Mouse (Mus musculus) olfactory bulb, adult 2 months (tissue): ENCODE results near the gene Gm14393. TPM values are rescaled to one million over a fixed set of nuclear protein-coding genes. Genes with fewer than 3 reads are reported as not detected.
"Not testable (repeated sequence)": the region's sequence is repeated elsewhere in the genome, so short reads cannot be mapped to it uniquely, and the experiment has no call there.

Experiments used
- H3K27ac ChIP-seq: fragments of 200-500 bp; 2 replicates; pipeline ENCODE4 v1.5.1; 2012; ENCODE audit warnings: low read depth, low read length; ENCODE audit not compliant: insufficient read depth
- H3K4me1 ChIP-seq: fragments of 200-500 bp; 2 replicates; pipeline ENCODE4 v1.6.1; 2012; ENCODE audit warnings: low read length; ENCODE audit not compliant: control insufficient read depth, insufficient read depth
- H3K4me3 ChIP-seq: fragments of 200-500 bp; 2 replicates; pipeline ENCODE4 v1.5.1; 2012; ENCODE audit warnings: mild to moderate bottlenecking, low read depth, low read length, moderate library complexity; ENCODE audit not compliant: insufficient read depth
- WGBS: fragments of 180-500 bp; shearing (Covaris S2); methylation state at CpG from one replicate; pipeline ENCODE4 v1.1.7; 2018; 5-methylcytosine and 5-hydroxymethylcytosine counted together
- polyA plus RNA-seq: library from polyadenylated mRNA; stranded (reverse); fragments of >200 nt; gene quantifications from 2 replicates; pipeline ENCODE4 v1.2.4, GENCODE M21; 2012; ENCODE audit warnings: low replicate concordance; ENCODE audit not compliant: missing spikeins, insufficient read depth, insufficient read length

The Gm14393 gene
- polyA plus RNA-seq = not detected in 2 replicates

- H3K4me3 ChIP-seq, H3K27ac ChIP-seq, H3K4me1 ChIP-seq: not testable (repeated sequence)
- 60% methylated on average over 1 of the region's 1 CpGs for WGBS
Observed at GRCm38 (mm10) chr2:175067681-175068261, at the start of gene Gm14393. Gene Gm14393 (minus strand): TSS chr2:175067781.

GRCm38 (mm10) chr2:175044268-175044667 is 23.3 kb downstream of the Gm14393 start:
- H3K4me3 ChIP-seq, H3K27ac ChIP-seq, H3K4me1 ChIP-seq: not testable (repeated sequence)
- 98% methylated on average over 27 of the region's 27 CpGs for WGBS

Other genes with a start within 250 kb of the Gm14393 start
- not detected in 2 replicates for gene Gm14444, start 57.5 kb downstream of the Gm14393 start, polyA plus RNA-seq
- gene Gm14399, start 74.2 kb upstream of the Gm14393 start, polyA plus RNA-seq = not detected in 2 replicates
- gene Gm14443, start 108.1 kb upstream of the Gm14393 start, polyA plus RNA-seq = not detected in 2 replicates
- gene Gm14391, start 139.1 kb upstream of the Gm14393 start, polyA plus RNA-seq = not detected in 2 replicates
- not detected in 2 replicates for gene Gm14440, start 207.3 kb upstream of the Gm14393 start, polyA plus RNA-seq